Mouse (Mus musculus) induced T-regulatory cell, adult 2 months (primary cell): ENCODE measurements around the gene 4930467E23Rik.
"Not testable (repeated sequence)": the region's sequence is repeated elsewhere in the genome, so short reads cannot be mapped to it uniquely, and the experiment has no call there.

Experiments used
- DNase-seq: peaks from one replicate; pipeline ENCODE4 v3.0.0-alpha.2; 2012; ENCODE audit warnings: low read depth

4930467E23Rik gene

GRCm38 (mm10) chr8:19711171-19711860 is 18.1 kb upstream of the 4930467E23Rik start:
- DNase-seq = not testable (repeated sequence)

GRCm38 (mm10) chr8:19712227-19712750 is 17.1 kb upstream of the 4930467E23Rik start:
- DNase-seq = not testable (repeated sequence)

GRCm38 (mm10) chr8:19712816-19713215 is 16.6 kb upstream of the 4930467E23Rik start:
- not testable (repeated sequence) for DNase-seq

GRCm38 (mm10) chr8:19713232-19713834 is 16.0 kb upstream of the 4930467E23Rik start:
- not testable (repeated sequence) for DNase-seq

GRCm38 (mm10) chr8:19714426-19714825 is 14.9 kb upstream of the 4930467E23Rik start:
- not testable (repeated sequence) for DNase-seq

GRCm38 (mm10) chr8:19715266-19715665 is 14.1 kb upstream of the 4930467E23Rik start:
- not testable (repeated sequence) for DNase-seq

GRCm38 (mm10) chr8:19717851-19718250 is 11.5 kb upstream of the 4930467E23Rik start:
- DNase-seq = not testable (repeated sequence)

GRCm38 (mm10) chr8:19719513-19719912 is 9.9 kb upstream of the 4930467E23Rik start:
- DNase-seq = not testable (repeated sequence)

- not testable (repeated sequence) for DNase-seq
These were observed 4.5 kb upstream of the 4930467E23Rik start for GRCm38 (mm10) chr8:19724871-19725270.

GRCm38 (mm10) chr8:19751773-19752172 is 22.4 kb downstream of the 4930467E23Rik start:
- not testable (repeated sequence) for DNase-seq

GRCm38 (mm10) chr8:19754178-19754577 is 24.8 kb downstream of the 4930467E23Rik start:
- not testable (repeated sequence) for DNase-seq

- not testable (repeated sequence) for DNase-seq
These were observed 25.6 kb downstream of the 4930467E23Rik start for GRCm38 (mm10) chr8:19754961-19755360.

GRCm38 (mm10) chr8:19761660-19762059 is 32.3 kb downstream of the 4930467E23Rik start:
- not testable (repeated sequence) for DNase-seq

- DNase-seq = not testable (repeated sequence)
These were observed 33.6 kb downstream of the 4930467E23Rik start for GRCm38 (mm10) chr8:19762860-19763592.

- DNase-seq = not testable (repeated sequence)
These were observed 36.2 kb downstream of the 4930467E23Rik start for GRCm38 (mm10) chr8:19765531-19765930.

GRCm38 (mm10) chr8:19773461-19773860 is 44.1 kb downstream of the 4930467E23Rik start:
- not testable (repeated sequence) for DNase-seq

GRCm38 (mm10) chr8:19776311-19776710 is 46.9 kb downstream of the 4930467E23Rik start:
- not testable (repeated sequence) for DNase-seq

- not testable (repeated sequence) for DNase-seq
These were observed 48.1 kb downstream of the 4930467E23Rik start for GRCm38 (mm10) chr8:19777500-19777899.

GRCm38 (mm10) chr8:19778126-19778525 is 48.8 kb downstream of the 4930467E23Rik start:
- DNase-seq = not testable (repeated sequence)

GRCm38 (mm10) chr8:19778891-19779290 is 49.5 kb downstream of the 4930467E23Rik start:
- DNase-seq = not testable (repeated sequence)

GRCm38 (mm10) chr8:19780212-19780611 is 50.8 kb downstream of the 4930467E23Rik start:
- DNase-seq = not testable (repeated sequence)

GRCm38 (mm10) chr8:19780658-19781057 is 51.3 kb downstream of the 4930467E23Rik start:
- DNase-seq = not testable (repeated sequence)
